Mouse (Mus musculus) megakaryocyte progenitor cell, adult 5-6 weeks (primary cell): Measurements from ENCODE around the gene 1700014D04Rik. TPM values are rescaled to one million over a fixed set of nuclear protein-coding genes. Genes with fewer than 3 reads are reported as not detected.

Source experiments
- total RNA-seq, 2 experiments: library from RNA; stranded (forward) in 1 of 2; stranded (reverse) in 1 of 2; fragments of 157-497, 149-512 nt in 1 of 2; fragments of 200-1000 nt in 1 of 2; gene quantifications; 2 replicates each; pipeline versions ENCODE4 v1.2.3 to v1.2.4; 2015 to 2017

1700014D04Rik gene
- total RNA-seq, 2 experiments from 2014 or later: not detected

Other genes with a start within 250 kb of the 1700014D04Rik start
- gene Agtpbp1, start 161.5 kb downstream of the 1700014D04Rik start, total RNA-seq (2015): 44.3 and 45.6 TPM in 2 replicates
- gene Agtpbp1, start 161.5 kb downstream of the 1700014D04Rik start, total RNA-seq (2017): 46.6 and 55.7 TPM in 2 replicates
- gene Naa35, start 161.5 kb downstream of the 1700014D04Rik start, total RNA-seq (2015): 59.8 and 66.4 TPM in 2 replicates
- gene Naa35, start 161.5 kb downstream of the 1700014D04Rik start, total RNA-seq (2017): 35.5 and 42.6 TPM in 2 replicates
- gene Golm1, start 70.9 kb downstream of the 1700014D04Rik start, total RNA-seq (2015): 11.8 and 14.3 TPM in 2 replicates
- 18.5 and 26.2 TPM in 2 replicates for gene Golm1, start 70.9 kb downstream of the 1700014D04Rik start, total RNA-seq (2017)
- gene 4921517D22Rik, start 52.6 kb downstream of the 1700014D04Rik start, total RNA-seq (2015): 0.05 TPM in 1 of 2 replicates, not detected in the other
- gene 4921517D22Rik, start 52.6 kb downstream of the 1700014D04Rik start, total RNA-seq (2017): not detected in 2 replicates
- not detected in 2 replicates for gene Spata31d1a, start 36.4 kb downstream of the 1700014D04Rik start, total RNA-seq (2015)
- gene Spata31d1a, start 36.4 kb downstream of the 1700014D04Rik start, total RNA-seq (2017): not detected in 2 replicates
- gene Spata31d1b, start 34.5 kb downstream of the 1700014D04Rik start, total RNA-seq (2015): not detected in 2 replicates
- gene Spata31d1b, start 34.5 kb downstream of the 1700014D04Rik start, total RNA-seq (2017): not detected in 2 replicates
- gene Spata31d1d, start 15.0 kb downstream of the 1700014D04Rik start, total RNA-seq (2015): not detected in 2 replicates
- not detected in 2 replicates for gene Spata31d1d, start 15.0 kb downstream of the 1700014D04Rik start, total RNA-seq (2017)
- gene Isca1, start 23.1 kb upstream of the 1700014D04Rik start, total RNA-seq (2015): 65.4 and 74.1 TPM in 2 replicates
- gene Isca1, start 23.1 kb upstream of the 1700014D04Rik start, total RNA-seq (2017): 29.9 and 34.0 TPM in 2 replicates
- gene Gm49354, start 35.5 kb upstream of the 1700014D04Rik start, total RNA-seq (2015): not detected in 2 replicates
- gene Gm49354, start 35.5 kb upstream of the 1700014D04Rik start, total RNA-seq (2017): not detected in 2 replicates
- gene Tut7, start 76.4 kb upstream of the 1700014D04Rik start, total RNA-seq (2015): 55.9 and 65.0 TPM in 2 replicates
- gene Tut7, start 76.4 kb upstream of the 1700014D04Rik start, total RNA-seq (2017): 73.9 and 127 TPM in 2 replicates